Mouse (Mus musculus) intestine, embryonic 15.5 days (tissue): Measurements from ENCODE around the gene Tpst1. TPM values are rescaled to one million over a fixed set of nuclear protein-coding genes. Genes with fewer than 3 reads are reported as not detected.

Experiments used
- ATAC-seq: fragments of 200-750 bp; cut with Nextera tagmentation; 2 replicates; pipeline ENCODE4 v1.8.0; 2017; ENCODE audit warnings: moderate TSS enrichment, moderate library complexity
- H3K27ac ChIP-seq: fragments of 300-500 bp; sonication (generic); 2 replicates; pipeline ENCODE4 v1.5.1; 2015; ENCODE audit warnings: mild to moderate bottlenecking, inconsistent platforms
- H3K27me3 ChIP-seq: fragments of 300-500 bp; sonication (generic); replicated peaks from 2 replicates; pipeline ENCODE4 v1.6.1; 2015; ENCODE audit warnings: inconsistent platforms
- H3K36me3 ChIP-seq: fragments of 300-500 bp; sonication (generic); 2 replicates; pipeline ENCODE4 v1.6.1; 2015; ENCODE audit warnings: inconsistent platforms
- H3K4me1 ChIP-seq: fragments of 300-500 bp; sonication (generic); replicated peaks from 2 replicates; pipeline ENCODE4 v1.6.1; 2015; ENCODE audit warnings: inconsistent platforms
- H3K4me2 ChIP-seq: fragments of 300-500 bp; sonication (generic); replicated peaks from 2 replicates; pipeline ENCODE4 v1.6.1; 2015; ENCODE audit warnings: mild to moderate bottlenecking, inconsistent platforms
- H3K4me3 ChIP-seq: fragments of 300-500 bp; sonication (generic); replicated peaks from 2 replicates; pipeline ENCODE4 v1.5.1; 2015; ENCODE audit warnings: inconsistent platforms
- H3K9ac ChIP-seq: fragments of 300-500 bp; sonication (generic); 2 replicates; pipeline ENCODE4 v1.6.1; 2015; ENCODE audit warnings: inconsistent platforms
- H3K9me3 ChIP-seq: fragments of 300-500 bp; sonication (generic); 2 replicates; pipeline ENCODE4 v1.6.1; 2016; ENCODE audit warnings: inconsistent platforms
- WGBS: fragments of 180-500 bp; shearing (Covaris S2); methylation state at CpG from one replicate; pipeline ENCODE4 v1.1.7; 2015; 5-methylcytosine and 5-hydroxymethylcytosine counted together
- polyA plus RNA-seq: library from polyadenylated mRNA; unstranded; fragments of >200 nt; fragmentation: Nextera tagmentation; extraction: Ambion mirVana; gene quantifications from 2 replicates; pipeline ENCODE4 v1.2.1, GENCODE M21; 2015

Tpst1 gene
- polyA plus RNA-seq, 1 experiment from 2014 or later: 59.8 TPM

DNA sequence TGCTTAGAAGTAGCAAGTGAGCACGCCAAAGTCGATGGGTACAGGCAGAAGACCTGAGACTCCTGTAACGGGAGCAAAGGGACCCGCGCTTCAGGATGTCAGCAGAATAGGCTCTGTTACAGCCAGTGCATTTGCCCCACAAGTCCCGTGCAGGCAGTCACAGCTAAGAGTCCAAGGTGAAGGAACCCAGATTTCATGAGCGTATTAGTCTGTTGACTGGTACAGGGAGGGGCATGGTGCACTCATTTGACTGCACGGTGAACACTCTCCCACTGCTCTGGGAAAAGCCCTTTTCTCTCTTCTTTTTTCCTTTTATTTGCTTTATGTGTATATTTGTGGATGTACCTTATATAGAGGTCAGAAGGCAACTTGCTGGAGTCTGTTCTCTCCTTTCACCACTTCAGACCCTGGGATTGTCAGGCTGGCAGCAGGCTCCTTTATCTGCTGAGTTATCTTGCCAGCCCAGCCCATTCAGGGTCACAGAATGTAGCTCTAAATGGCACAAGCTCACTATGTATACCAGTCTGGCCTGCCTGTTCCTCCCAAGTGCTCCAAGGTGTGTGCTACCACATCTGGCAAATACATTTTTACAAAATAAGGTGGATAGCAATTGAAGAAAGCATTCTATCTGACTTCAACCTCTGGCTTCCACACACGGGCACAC lies 111.2 kb downstream of the Tpst1 start:
- Histone ChIP-seq H3K36me3 (no peaks in the 10 kb centered on the region), H3K4me3 (no peak overlapping the region), H3K4me1 (0 out of 2 replicates have a peak, but pooled peaks cover 5% of the 10 kb centered on the region), H3K27ac (no peak overlapping the region), H3K9ac (no peak overlapping the region), H3K4me2 (no peak overlapping the region), H3K27me3 (no peaks in the 10 kb centered on the region), H3K9me3 (no peaks in the 10 kb centered on the region)
- peak; percentile 49; the same call in 1 of the 2 replicates for ATAC-seq
- WGBS: 77% methylated on average over 9 of the region's 9 CpGs

DNA sequence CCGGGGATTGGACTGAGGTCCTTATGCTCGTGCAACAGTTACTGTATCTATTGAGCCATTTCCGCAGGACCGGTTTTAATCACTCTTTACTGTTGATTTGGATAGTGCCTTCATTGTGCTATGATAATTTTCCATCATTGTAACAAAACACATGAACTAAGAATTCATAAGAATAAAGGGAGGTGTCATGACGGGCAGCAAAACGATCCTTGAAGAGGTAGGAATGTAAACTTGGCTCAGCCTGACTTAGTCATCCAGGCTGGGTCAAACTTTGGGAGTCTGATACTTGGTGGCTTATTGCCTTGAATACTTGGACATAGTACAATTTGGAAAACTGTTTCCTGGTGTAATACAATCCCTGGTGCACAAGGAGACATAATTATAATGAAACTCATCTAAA lies 112.2 kb downstream of the Tpst1 start:
- H3K4me1 ChIP-seq: 0 out of 2 replicates have a peak, but pooled peaks cover 5% of the 10 kb centered on the region
- H3K9ac ChIP-seq: no peak overlapping the region
- ATAC-seq: no peak
- H3K4me3 ChIP-seq: no peak overlapping the region
- H3K27me3 ChIP-seq: no peaks in the 10 kb centered on the region
- no peak overlapping the region for H3K27ac ChIP-seq
- H3K9me3 ChIP-seq: no peaks in the 10 kb centered on the region
- H3K4me2 ChIP-seq: no peak overlapping the region
- WGBS: 70% methylated on average over 6 of the region's 6 CpGs
- 0 out of 2 replicates have a peak, but pooled peaks cover 7% of the 10 kb centered on the region for H3K36me3 ChIP-seq

Other genes starting within 250 kb of the Tpst1 start
- 36.0 and 48.1 TPM in 2 replicates for gene Sumf2, start 226.3 kb upstream of the Tpst1 start, polyA plus RNA-seq
- gene Chchd2, start 185.9 kb upstream of the Tpst1 start, polyA plus RNA-seq: 990 and 1,082 TPM in 2 replicates
- gene Zbed5, start 177.6 kb upstream of the Tpst1 start, polyA plus RNA-seq: 2.4 and 3.2 TPM in 2 replicates
- gene Phkg1, start 174.8 kb upstream of the Tpst1 start, polyA plus RNA-seq: 0.08 and 0.16 TPM in 2 replicates
- 1.8 and 1.9 TPM in 2 replicates for gene Nupr1l, start 164.8 kb upstream of the Tpst1 start, polyA plus RNA-seq
- gene Vkorc1l1, start 131.4 kb upstream of the Tpst1 start, polyA plus RNA-seq: 26.5 and 30.9 TPM in 2 replicates
- 88.8 and 95.7 TPM in 2 replicates for gene Gusb, start 70.3 kb upstream of the Tpst1 start, polyA plus RNA-seq
- 51.4 and 65.0 TPM in 2 replicates for gene Asl, start 44.1 kb upstream of the Tpst1 start, polyA plus RNA-seq
- 34.1 and 38.7 TPM in 2 replicates for gene Crcp, start 44.0 kb upstream of the Tpst1 start, polyA plus RNA-seq
- gene Kctd7, start 71.5 kb downstream of the Tpst1 start, polyA plus RNA-seq: 3.8 and 3.9 TPM in 2 replicates
- gene Rabgef1, start 98.5 kb downstream of the Tpst1 start, polyA plus RNA-seq: 22.3 and 26.8 TPM in 2 replicates
- 38.9 and 40.2 TPM in 2 replicates for gene Tmem248, start 143.8 kb downstream of the Tpst1 start, polyA plus RNA-seq
- 75.0 and 75.9 TPM in 2 replicates for gene Sbds, start 182.2 kb downstream of the Tpst1 start, polyA plus RNA-seq
- gene Tyw1, start 182.3 kb downstream of the Tpst1 start, polyA plus RNA-seq: 23.5 and 24.0 TPM in 2 replicates